Mouse (Mus musculus) forebrain, embryonic 12.5 days (tissue): ENCODE data around the gene Phlpp1. TPM values are rescaled to one million over a fixed set of nuclear protein-coding genes. Genes with fewer than 3 reads are reported as not detected.

Experiments
- ATAC-seq: fragments of 200-750 bp; cut with Nextera tagmentation; 2 replicates; pipeline ENCODE4 v1.8.0; 2017; ENCODE audit warnings: moderate TSS enrichment; ENCODE audit not compliant: low FRiP score
- H3K27ac ChIP-seq: fragments of 300-500 bp; sonication (generic); 2 replicates; pipeline ENCODE4 v1.5.1; 2016; ENCODE audit warnings: mild to moderate bottlenecking
- H3K27me3 ChIP-seq: fragments of 300-500 bp; sonication (generic); 2 replicates; pipeline ENCODE4 v1.6.1; 2016; ENCODE audit warnings: mild to moderate bottlenecking
- H3K36me3 ChIP-seq: fragments of 300-500 bp; sonication (generic); replicated peaks from 2 replicates; pipeline ENCODE4 v1.6.1; 2016; ENCODE audit warnings: mild to moderate bottlenecking
- H3K4me1 ChIP-seq: fragments of 300-500 bp; sonication (generic); 2 replicates; pipeline ENCODE4 v1.6.1; 2016
- H3K4me2 ChIP-seq: fragments of 300-500 bp; sonication (generic); 2 replicates; pipeline ENCODE4 v1.6.1; 2016; ENCODE audit warnings: mild to moderate bottlenecking, moderate library complexity
- H3K4me3 ChIP-seq: fragments of 300-500 bp; sonication (generic); replicated peaks from 2 replicates; pipeline ENCODE4 v1.5.1; 2016; ENCODE audit warnings: mild to moderate bottlenecking
- H3K9ac ChIP-seq: fragments of 300-500 bp; sonication (generic); 2 replicates; pipeline ENCODE4 v1.6.1; 2016; ENCODE audit warnings: mild to moderate bottlenecking
- H3K9me3 ChIP-seq: fragments of 300-500 bp; sonication (generic); 2 replicates; pipeline ENCODE4 v1.6.1; 2016
- WGBS: fragments of 180-500 bp; shearing (Covaris S2); methylation state at CpG from one replicate; pipeline ENCODE4 v1.1.7; 2016; 5-methylcytosine and 5-hydroxymethylcytosine counted together
- polyA plus RNA-seq: library from polyadenylated mRNA; unstranded; fragments of >200 nt; fragmentation: Nextera tagmentation; extraction: Ambion mirVana; gene quantifications from 2 replicates; pipeline ENCODE4 v1.2.1, GENCODE M21; 2016

Gene Phlpp1
- polyA plus RNA-seq, 1 experiment from 2014 or later: 9.4 TPM

DNA sequence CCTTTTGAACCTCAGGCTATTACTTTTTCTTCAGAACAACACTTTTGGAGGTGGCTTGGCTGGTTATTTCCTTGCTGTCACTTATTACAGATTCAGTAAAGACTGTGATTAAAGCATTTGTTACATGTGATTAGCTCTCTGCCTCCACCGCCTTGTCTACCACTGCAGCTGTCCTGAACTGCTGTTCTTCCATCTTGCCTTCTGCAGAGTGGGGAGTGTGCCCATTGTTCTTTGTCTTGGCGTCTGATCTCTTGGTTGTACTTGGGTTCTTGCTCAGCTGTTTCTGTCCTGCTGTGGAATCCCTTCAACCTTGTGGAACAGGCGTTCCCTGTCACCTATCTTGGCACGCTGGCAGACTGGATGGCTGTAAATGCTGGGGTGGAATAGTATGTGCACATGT, 30.4 kb downstream of the Phlpp1 start:
- ATAC-seq: no peak
- Histone ChIP-seq H3K4me1 (peaks cover 69% of the 10 kb centered on the region), H3K4me2 (no peak overlapping the region), H3K4me3 (no peak overlapping the region), H3K27ac (peak overlapping the region; percentile 46; the same call in 1 of the 2 replicates), H3K36me3 (no peaks in the 10 kb centered on the region), H3K9ac (no peak overlapping the region), H3K27me3 (no peaks in the 10 kb centered on the region), H3K9me3 (no peaks in the 10 kb centered on the region)
- 41% methylated on average over 4 of the region's 4 CpGs for WGBS

DNA sequence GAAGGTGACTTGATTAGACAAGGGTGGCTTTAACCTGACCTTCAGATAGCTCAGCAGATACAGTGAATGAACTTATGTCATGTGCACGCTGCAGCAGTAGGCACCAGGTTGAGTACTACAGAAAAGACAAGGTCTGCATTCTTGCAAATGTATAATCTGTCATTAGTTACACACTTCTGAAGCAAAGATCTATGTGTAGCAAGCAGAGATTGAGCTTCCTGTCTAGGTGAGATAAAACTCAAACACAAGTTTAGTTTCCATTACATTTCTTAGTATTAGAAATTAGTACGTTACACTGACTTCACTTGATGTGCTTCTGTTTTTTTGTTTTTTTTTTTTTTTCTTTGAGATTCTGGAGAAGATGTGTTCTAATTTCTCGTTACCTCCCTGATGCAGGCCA, 32.4 kb downstream of the Phlpp1 start:
- H3K4me3 ChIP-seq: no peak overlapping the region
- ATAC-seq: no peak

DNA sequence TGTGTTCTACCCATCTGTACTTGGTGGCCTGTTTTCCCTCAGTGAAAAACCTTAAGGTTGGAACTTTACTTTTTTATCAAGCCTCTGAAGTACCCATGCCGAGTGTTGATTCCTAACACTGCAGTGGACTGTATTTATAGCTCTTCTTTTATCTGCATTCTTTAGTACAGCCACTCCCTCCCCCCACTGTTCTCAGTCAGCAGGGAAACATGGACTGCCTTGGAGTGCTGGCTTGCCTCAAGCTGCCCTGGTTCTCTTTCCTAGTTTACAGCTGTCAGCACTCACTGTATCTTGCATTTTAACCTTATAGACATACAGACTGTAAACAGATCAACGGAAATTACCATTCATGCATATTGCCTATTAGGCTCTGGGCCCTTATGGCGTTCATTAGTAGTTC, 32.8 kb downstream of the Phlpp1 start:
- no peak overlapping the region for H3K4me2 ChIP-seq
- ATAC-seq: no peak
- no peak overlapping the region for H3K9ac ChIP-seq
- no peaks in the 10 kb centered on the region for H3K27me3 ChIP-seq
- H3K4me3 ChIP-seq: no peak overlapping the region
- H3K9me3 ChIP-seq: no peaks in the 10 kb centered on the region
- 33% methylated on average over 3 of the region's 3 CpGs for WGBS
- no peak overlapping the region for H3K27ac ChIP-seq
- peaks cover 59% of the 10 kb centered on the region for H3K4me1 ChIP-seq
- no peaks in the 10 kb centered on the region for H3K36me3 ChIP-seq

More for the DNA sequence above, 32.4 kb downstream of the Phlpp1 start:
- Histone ChIP-seq H3K9me3 (no peaks in the 10 kb centered on the region), H3K4me1 (peaks cover 63% of the 10 kb centered on the region), H3K4me2 (no peak overlapping the region), H3K36me3 (no peaks in the 10 kb centered on the region), H3K27me3 (no peaks in the 10 kb centered on the region), H3K9ac (no peak overlapping the region), H3K27ac (no peak overlapping the region)
- 62% methylated on average over 3 of the region's 3 CpGs for WGBS

DNA sequence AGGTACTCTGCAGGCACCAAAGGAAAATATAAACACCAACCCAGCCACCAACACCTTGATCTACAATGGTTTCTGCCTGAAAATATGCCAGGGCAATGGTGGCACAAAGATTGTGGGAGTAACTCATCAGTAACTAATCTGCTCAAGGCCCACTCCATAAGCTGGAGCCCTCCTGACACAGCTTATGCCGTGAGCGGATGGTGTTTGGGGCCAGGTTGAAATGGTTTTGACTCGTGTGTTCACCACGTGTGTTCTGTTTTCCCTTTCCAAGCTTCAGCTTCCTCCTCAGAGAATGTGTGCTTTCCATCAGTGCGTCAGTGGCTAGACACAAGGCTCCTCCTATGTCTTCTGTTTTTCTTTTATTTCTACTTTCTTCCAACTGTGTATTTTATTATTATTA, 37.0 kb downstream of the Phlpp1 start:
- H3K36me3 ChIP-seq: no peaks in the 10 kb centered on the region
- ATAC-seq: no peak
- WGBS: 81% methylated on average over 5 of the region's 5 CpGs

DNA sequence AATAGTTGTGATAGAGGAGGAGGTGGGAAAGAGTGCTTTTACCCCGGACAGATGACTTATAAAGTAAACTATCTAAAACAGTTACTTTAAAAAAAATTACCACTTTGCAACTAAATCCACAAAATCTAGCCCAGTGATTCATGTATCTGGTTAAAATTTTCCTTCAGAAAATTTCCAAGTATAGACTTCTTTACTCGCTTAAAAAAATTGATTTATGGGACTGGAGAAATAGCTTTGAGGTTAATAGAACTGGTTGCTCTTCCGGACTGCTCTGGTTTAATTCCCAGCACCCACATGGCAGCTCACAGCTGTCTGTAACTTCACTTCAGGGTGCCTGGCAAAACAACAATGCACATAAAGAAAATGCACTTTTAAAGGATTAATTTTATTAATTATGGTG, 38.9 kb downstream of the Phlpp1 start:
- WGBS: 86% methylated on average over 3 of the region's 3 CpGs
- H3K4me2 ChIP-seq: no peak overlapping the region
- peaks cover 18% of the 10 kb centered on the region for H3K4me1 ChIP-seq
- H3K9ac ChIP-seq: no peak overlapping the region
- H3K27me3 ChIP-seq: no peaks in the 10 kb centered on the region
- ATAC-seq: no peak
- H3K27ac ChIP-seq: no peak overlapping the region
- H3K4me3 ChIP-seq: no peak overlapping the region
- H3K36me3 ChIP-seq: no peaks in the 10 kb centered on the region
- H3K9me3 ChIP-seq: no peaks in the 10 kb centered on the region

More for the DNA sequence above, 37.0 kb downstream of the Phlpp1 start:
- Histone ChIP-seq H3K9me3 (no peaks in the 10 kb centered on the region), H3K27me3 (no peaks in the 10 kb centered on the region), H3K9ac (no peak overlapping the region), H3K4me3 (no peak overlapping the region), H3K27ac (no peak overlapping the region), H3K4me1 (peaks cover 30% of the 10 kb centered on the region), H3K4me2 (no peak overlapping the region)

DNA sequence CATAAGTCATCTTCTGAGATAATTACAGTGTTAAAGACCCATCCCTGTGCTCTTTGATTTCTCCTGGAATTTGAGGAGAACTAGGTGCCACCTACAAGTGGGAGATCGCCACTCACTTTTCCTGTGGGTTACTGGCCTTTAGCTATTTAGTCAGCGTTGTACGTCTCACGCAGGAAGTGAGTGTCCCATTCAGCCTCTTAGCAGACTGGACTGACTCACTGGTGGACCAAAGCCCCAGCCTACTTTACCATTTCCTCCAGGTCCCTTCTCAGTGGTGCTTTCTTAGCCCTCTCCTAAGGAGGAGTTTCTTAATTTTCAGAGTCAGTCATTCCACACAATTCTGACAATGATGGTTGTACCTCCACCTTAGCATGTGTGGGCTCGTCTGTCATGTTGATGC, 39.6 kb downstream of the Phlpp1 start:
- H3K36me3 ChIP-seq: no peaks in the 10 kb centered on the region
- H3K9ac ChIP-seq: no peak overlapping the region
- no peaks in the 10 kb centered on the region for H3K27me3 ChIP-seq
- ATAC-seq: no peak
- 94% methylated on average over 5 of the region's 5 CpGs for WGBS
- H3K4me1 ChIP-seq: peaks cover 18% of the 10 kb centered on the region
- H3K4me3 ChIP-seq: no peak overlapping the region
- no peak overlapping the region for H3K27ac ChIP-seq
- H3K4me2 ChIP-seq: no peak overlapping the region
- no peaks in the 10 kb centered on the region for H3K9me3 ChIP-seq

DNA sequence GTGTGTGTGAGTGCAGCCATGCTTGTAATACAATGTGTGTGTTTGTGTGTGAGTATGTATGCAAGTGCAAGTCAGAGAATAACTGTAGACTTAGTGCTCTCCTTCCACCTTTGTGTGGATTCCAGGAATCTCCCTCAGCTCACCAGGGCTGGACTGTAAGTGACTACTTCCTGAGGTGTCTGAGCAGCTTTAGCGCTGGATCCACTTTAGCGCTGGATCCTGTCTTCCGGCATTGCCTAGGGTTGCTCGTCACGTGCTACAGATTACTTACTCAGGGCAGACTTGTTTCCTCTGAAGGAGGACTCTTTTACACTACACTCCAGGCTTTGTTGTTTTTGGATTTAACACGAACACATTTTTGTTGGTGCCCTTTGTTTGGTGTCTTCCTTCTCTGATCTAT, 48.9 kb downstream of the Phlpp1 start:
- Histone ChIP-seq H3K9me3 (no peaks in the 10 kb centered on the region), H3K36me3 (no peaks in the 10 kb centered on the region; the same call in 1 of the 2 replicates), H3K4me3 (no peak overlapping the region), H3K4me2 (no peak overlapping the region), H3K27me3 (no peaks in the 10 kb centered on the region), H3K27ac (no peak overlapping the region), H3K4me1 (peaks cover 6% of the 10 kb centered on the region), H3K9ac (no peak overlapping the region)
- ATAC-seq: no peak
- 61% methylated on average over 6 of the region's 6 CpGs for WGBS

DNA sequence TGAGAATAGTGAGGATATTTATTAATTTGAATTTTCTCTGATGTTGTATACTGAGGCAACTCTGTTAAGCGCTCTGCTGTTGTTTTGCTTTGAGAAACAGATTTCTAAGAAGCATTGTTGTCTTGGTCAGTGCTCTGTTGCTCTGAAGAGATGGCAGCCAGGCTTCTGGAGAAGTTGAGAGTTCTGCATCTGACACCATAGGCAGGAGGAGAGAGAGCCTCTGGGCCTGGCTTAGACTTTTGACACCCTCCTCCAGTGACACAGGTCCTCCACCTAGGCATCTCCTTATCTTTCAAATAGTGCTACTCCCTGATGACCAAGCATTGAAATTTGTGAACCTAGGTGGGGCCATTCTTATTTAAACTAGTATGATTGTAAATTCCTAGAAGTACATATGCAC, 49.8 kb downstream of the Phlpp1 start:
- Histone ChIP-seq H3K4me1 (peaks cover 6% of the 10 kb centered on the region), H3K27me3 (no peaks in the 10 kb centered on the region), H3K27ac (no peak overlapping the region), H3K36me3 (no peaks in the 10 kb centered on the region; the same call in 1 of the 2 replicates), H3K4me3 (no peak overlapping the region), H3K4me2 (no peak overlapping the region), H3K9ac (no peak overlapping the region), H3K9me3 (no peaks in the 10 kb centered on the region)
- WGBS: 76% methylated on average over 1 of the region's 1 CpGs
- no peak for ATAC-seq

DNA sequence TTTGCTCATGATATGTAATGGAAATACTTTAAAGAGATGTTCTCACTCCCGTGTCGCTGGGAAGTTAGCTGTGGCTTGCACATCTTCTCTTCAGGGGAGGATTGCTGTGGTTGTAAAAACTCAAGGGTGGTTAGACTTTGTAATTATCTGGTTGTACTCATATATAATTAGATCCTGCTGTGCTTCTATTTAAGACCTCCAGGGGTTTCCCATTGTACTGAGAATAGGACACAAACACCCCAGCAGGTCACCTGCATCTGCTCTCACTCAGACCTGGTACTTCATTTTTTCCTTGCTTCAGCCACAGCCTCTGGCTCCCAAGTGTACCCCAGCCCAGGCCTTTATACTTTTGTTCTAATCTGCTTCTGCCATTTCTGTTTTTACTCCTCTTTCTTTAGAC, 50.4 kb downstream of the Phlpp1 start:
- no peak for ATAC-seq
- WGBS: 13% methylated on average over 2 of the region's 2 CpGs
- no peak overlapping the region for H3K4me3 ChIP-seq
- no peaks in the 10 kb centered on the region; the same call in 1 of the 2 replicates for H3K36me3 ChIP-seq
- H3K27ac ChIP-seq: no peak overlapping the region
- no peaks in the 10 kb centered on the region for H3K27me3 ChIP-seq
- H3K4me1 ChIP-seq: peaks cover 6% of the 10 kb centered on the region
- no peaks in the 10 kb centered on the region for H3K9me3 ChIP-seq
- H3K9ac ChIP-seq: no peak overlapping the region
- no peak overlapping the region for H3K4me2 ChIP-seq

DNA sequence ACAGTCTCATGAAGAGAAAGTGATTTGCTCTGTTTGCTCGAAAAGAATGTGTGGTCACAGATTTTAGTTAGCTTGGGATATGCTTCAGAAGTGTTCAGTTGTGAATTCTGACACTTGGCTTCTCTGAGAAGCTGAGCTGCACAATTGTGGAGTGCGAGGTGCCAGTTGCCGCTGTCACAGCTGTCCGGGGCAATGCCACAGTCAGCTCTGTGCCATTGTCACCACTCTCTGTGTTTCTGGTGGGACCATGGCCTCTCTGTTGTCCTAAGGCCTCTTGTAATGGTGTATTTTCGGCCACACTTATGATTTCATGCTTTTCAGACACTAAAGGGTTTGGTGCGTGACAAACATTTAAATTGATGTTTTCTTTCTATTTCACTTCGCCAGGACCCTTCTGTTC, 55.1 kb downstream of the Phlpp1 start:
- H3K9me3 ChIP-seq: no peaks in the 10 kb centered on the region
- no peak for ATAC-seq
- WGBS: 80% methylated on average over 7 of the region's 7 CpGs

DNA sequence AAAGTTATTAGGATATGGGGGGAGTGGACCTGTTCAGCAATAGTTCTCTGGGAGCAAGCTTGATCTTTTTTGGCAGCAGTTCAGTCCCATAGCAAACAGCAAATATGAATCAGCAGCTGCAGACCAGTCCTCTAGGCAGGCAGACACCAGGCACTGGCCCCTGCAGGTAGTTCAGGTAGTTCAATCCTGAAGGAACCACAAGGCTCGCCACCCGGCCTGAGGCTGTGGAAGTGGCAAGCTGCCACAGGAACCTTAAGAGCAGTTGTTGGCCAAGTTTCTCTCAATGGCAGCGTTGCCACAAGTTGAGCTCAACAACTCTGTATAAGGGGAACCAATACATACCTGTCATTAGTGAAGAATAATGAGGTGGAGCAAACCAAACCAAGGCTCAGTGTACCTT, 58.8 kb downstream of the Phlpp1 start:
- Histone ChIP-seq H3K9me3 (no peaks in the 10 kb centered on the region), H3K4me3 (no peak overlapping the region), H3K4me1 (no peaks in the 10 kb centered on the region; the same call in 1 of the 2 replicates), H3K4me2 (no peak overlapping the region), H3K27me3 (no peaks in the 10 kb centered on the region), H3K9ac (no peak overlapping the region), H3K27ac (no peak overlapping the region), H3K36me3 (no peaks in the 10 kb centered on the region)
- WGBS: 89% methylated on average over 3 of the region's 3 CpGs
- no peak for ATAC-seq

More for the DNA sequence above, 55.1 kb downstream of the Phlpp1 start:
- H3K36me3 ChIP-seq: no peaks in the 10 kb centered on the region; the same call in 1 of the 2 replicates
- H3K4me2 ChIP-seq: no peak overlapping the region
- H3K27me3 ChIP-seq: no peaks in the 10 kb centered on the region
- H3K4me1 ChIP-seq: peaks cover 6% of the 10 kb centered on the region
- H3K27ac ChIP-seq: no peak overlapping the region
- no peak overlapping the region for H3K9ac ChIP-seq
- no peak overlapping the region for H3K4me3 ChIP-seq

DNA sequence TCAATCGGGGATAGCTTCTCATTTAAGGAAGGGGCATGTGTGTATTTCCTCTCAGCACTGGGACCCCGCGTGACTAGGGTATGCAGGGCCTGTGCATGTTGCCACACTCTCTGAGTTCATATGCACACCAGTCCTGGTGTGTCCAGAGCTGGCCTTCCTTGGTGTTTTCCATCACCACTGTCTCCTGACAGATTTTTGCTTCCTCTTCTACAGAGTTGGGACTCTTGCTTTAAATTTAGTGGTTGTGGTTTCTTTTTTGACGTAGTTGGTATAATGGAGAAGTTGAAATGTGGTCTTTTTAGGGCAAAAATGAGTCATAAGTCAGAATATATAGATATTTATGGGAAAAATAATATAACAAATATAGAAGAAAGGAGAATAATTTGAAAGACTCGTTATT, 59.8 kb downstream of the Phlpp1 start:
- no peak overlapping the region for H3K27ac ChIP-seq
- no peak overlapping the region for H3K4me3 ChIP-seq
- no peaks in the 10 kb centered on the region for H3K27me3 ChIP-seq
- ATAC-seq: no peak
- no peaks in the 10 kb centered on the region for H3K36me3 ChIP-seq
- WGBS: 90% methylated on average over 5 of the region's 5 CpGs
- H3K4me2 ChIP-seq: no peak overlapping the region
- no peaks in the 10 kb centered on the region for H3K9me3 ChIP-seq
- no peak overlapping the region for H3K9ac ChIP-seq
- H3K4me1 ChIP-seq: no peaks in the 10 kb centered on the region; the same call in 1 of the 2 replicates

DNA sequence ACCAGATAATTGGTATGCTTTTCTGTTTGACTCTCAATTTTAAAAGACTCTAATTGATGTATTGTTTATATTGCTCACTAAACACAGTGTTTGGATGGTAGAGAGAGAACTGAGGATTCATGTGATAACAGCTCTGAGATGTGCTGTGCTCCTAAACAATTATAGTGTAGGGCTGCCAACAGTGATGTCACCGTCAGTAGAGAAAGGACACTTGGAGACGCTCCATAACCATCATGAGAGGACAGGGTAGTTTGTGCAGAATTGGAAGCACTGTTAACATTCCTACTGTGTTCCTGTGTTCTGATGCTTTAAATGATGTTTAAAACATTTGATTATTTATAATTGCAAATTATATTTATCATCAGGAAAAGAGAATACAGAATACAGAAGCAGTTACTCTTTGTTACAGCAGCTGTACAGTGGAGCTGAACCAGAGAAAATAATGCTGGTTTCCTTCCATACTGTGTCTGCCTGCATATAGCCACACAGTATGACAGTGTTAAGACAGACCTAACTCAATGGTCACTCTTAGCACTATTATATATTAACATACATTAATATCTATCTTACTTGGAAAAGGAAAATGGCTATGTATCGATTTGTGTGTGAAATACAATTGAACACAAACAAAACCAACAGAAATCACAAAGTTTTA, 60.4 kb downstream of the Phlpp1 start:
- H3K27me3 ChIP-seq: no peaks in the 10 kb centered on the region
- no peaks in the 10 kb centered on the region; the same call in 1 of the 2 replicates for H3K4me1 ChIP-seq
- no peak overlapping the region for H3K4me3 ChIP-seq
- H3K9me3 ChIP-seq: no peaks in the 10 kb centered on the region
- H3K36me3 ChIP-seq: no peaks in the 10 kb centered on the region
- no peak overlapping the region for H3K27ac ChIP-seq
- no peak overlapping the region for H3K4me2 ChIP-seq
- WGBS: 75% methylated on average over 3 of the region's 3 CpGs
- ATAC-seq: no peak; the same call in 1 of the 2 replicates
- no peak overlapping the region for H3K9ac ChIP-seq
